Mouse (Mus musculus) midbrain, embryonic 14.5 days (tissue): ENCODE data around the gene Ntrk2. TPM values are rescaled to one million over a fixed set of nuclear protein-coding genes. Genes with fewer than 3 reads are reported as not detected.
A peak's percentile ranks its signal among the peaks of the same experiment; 100 is the strongest.

ENCODE experiments used
- ATAC-seq: fragments of 200-750 bp; cut with Nextera tagmentation; 2 replicates; pipeline ENCODE4 v1.8.0; 2017; ENCODE audit warnings: moderate number of reproducible peaks, moderate library complexity; ENCODE audit not compliant: low FRiP score, low TSS enrichment
- DNase-seq: peaks from one replicate; pipeline ENCODE4 v3.0.0-alpha.2; 2015
- H3K27ac ChIP-seq: fragments of 300-500 bp; sonication (generic); replicated peaks from 2 replicates; pipeline ENCODE4 v1.5.1; 2014; ENCODE audit warnings: mild to moderate bottlenecking, low read depth, low read length, moderate library complexity
- H3K27me3 ChIP-seq: fragments of 300-500 bp; sonication (generic); 2 replicates; pipeline ENCODE4 v1.6.1; 2014; ENCODE audit warnings: low read length, control low read depth, mixed read lengths; ENCODE audit not compliant: control insufficient read depth, insufficient read depth
- H3K36me3 ChIP-seq: fragments of 300-500 bp; sonication (generic); 2 replicates; pipeline ENCODE4 v1.6.1; 2014; ENCODE audit warnings: low read length, control low read depth; ENCODE audit not compliant: control insufficient read depth, insufficient read depth
- H3K4me1 ChIP-seq: fragments of 300-500 bp; sonication (generic); 2 replicates; pipeline ENCODE4 v1.6.1; 2014; ENCODE audit warnings: mild to moderate bottlenecking, antibody characterized with exemption, low read length, control low read depth; ENCODE audit not compliant: control insufficient read depth, insufficient read depth
- H3K4me2 ChIP-seq: fragments of 300-500 bp; sonication (generic); 2 replicates; pipeline ENCODE4 v1.6.1; 2014; ENCODE audit warnings: mild to moderate bottlenecking, low read length, moderate library complexity
- H3K4me3 ChIP-seq: fragments of 300-500 bp; sonication (generic); replicated peaks from 2 replicates; pipeline ENCODE4 v1.5.1; 2014; ENCODE audit warnings: low read depth, low read length
- H3K9ac ChIP-seq: fragments of 300-500 bp; sonication (generic); replicated peaks from 2 replicates; pipeline ENCODE4 v1.6.1; 2014; ENCODE audit warnings: mild to moderate bottlenecking, low read length, moderate library complexity
- H3K9me3 ChIP-seq: fragments of 300-500 bp; sonication (generic); 2 replicates; pipeline ENCODE4 v1.6.1; 2016; ENCODE audit warnings: low read length, control low read depth, mixed read lengths; ENCODE audit not compliant: control insufficient read depth
- WGBS: fragments of 180-500 bp; shearing (Covaris S2); extraction: QIAGEN DNeasy Blood & Tissue Kit; methylation state at CpG from one replicate; pipeline ENCODE4 v1.1.7; 2014; 5-methylcytosine and 5-hydroxymethylcytosine counted together
- polyA plus RNA-seq: library from polyadenylated mRNA; unstranded; fragments of >200 nt; fragmentation: Nextera tagmentation; extraction: Ambion mirVana; gene quantifications from 2 replicates; pipeline ENCODE4 v1.2.1, GENCODE M21; 2014

The Ntrk2 gene
- polyA plus RNA-seq, 1 experiment from 2014 or later = 96.7 TPM

DNA sequence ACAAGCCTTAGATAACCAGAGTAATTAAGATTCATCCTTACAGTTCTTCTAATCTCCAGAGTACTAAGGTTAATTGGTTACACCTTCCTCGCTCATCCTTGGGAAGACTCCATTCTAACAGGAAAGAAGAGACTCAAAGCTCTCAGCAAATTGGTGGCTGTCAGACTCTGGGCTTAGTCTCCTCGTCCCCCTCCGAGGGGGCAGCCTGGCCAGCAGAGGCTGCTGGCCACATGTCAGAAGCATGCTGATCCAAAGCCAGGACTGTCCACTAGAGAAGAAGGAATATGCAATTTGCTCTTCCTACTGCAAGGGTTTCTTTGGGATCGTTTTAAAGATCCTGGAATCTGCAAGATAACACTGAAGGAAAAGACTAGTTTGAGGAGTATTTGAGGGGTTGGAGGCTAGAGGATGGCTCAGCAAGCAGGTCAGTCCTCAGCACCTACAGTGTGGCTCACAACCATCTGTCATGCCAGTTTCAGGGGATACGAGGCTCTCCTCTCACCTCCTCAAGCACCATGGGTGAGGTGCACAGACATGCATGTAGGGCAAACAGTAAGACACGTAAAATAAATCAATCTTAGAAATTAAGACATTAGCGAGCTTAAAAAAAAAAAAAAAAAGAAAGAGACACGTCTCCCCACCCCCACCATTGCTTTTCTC lies 60.5 kb downstream of the Ntrk2 start:
- no peaks in the 10 kb centered on the region for H3K9me3 ChIP-seq
- no peaks in the 10 kb centered on the region for H3K27me3 ChIP-seq
- H3K36me3 ChIP-seq = peaks cover 8% of the 10 kb centered on the region; the same call in 1 of the 2 replicates
- H3K27ac ChIP-seq = no peak overlapping the region
- no peaks in the 10 kb centered on the region for H3K4me1 ChIP-seq
- ATAC-seq (no peak), DNase-seq (no peak)
- H3K4me3 ChIP-seq = no peak overlapping the region
- H3K4me2 ChIP-seq = no peak overlapping the region
- 88% methylated on average over 8 of the region's 8 CpGs for WGBS
- H3K9ac ChIP-seq = no peak overlapping the region

DNA sequence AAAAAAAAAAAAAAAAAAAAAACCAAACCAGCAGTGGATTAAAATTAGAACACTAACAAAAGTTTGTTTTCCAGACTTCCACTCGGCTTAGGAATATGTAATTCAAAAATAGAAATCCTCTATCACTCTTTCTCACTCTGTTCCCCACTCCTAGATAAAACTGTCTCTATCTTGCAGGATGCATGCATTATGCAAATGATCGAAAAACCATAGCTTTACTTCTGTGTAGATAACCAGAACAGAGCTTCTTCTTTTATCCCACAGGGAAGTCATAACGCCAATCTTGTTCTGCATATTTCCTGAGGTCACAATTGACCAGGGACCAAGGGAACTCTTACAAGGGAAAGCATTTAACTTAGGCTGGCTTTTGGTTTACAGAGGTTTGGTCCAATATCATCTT lies 76.1 kb downstream of the Ntrk2 start:
- ATAC-seq = no peak
- Histone ChIP-seq H3K9ac (no peak overlapping the region), H3K36me3 (peaks cover 24% of the 10 kb centered on the region), H3K9me3 (no peaks in the 10 kb centered on the region), H3K4me2 (no peak overlapping the region), H3K27ac (no peak overlapping the region), H3K4me1 (no peaks in the 10 kb centered on the region), H3K4me3 (no peak overlapping the region), H3K27me3 (no peaks in the 10 kb centered on the region)
- WGBS = 80% methylated on average over 3 of the region's 3 CpGs
- DNase-seq = no peak

DNA sequence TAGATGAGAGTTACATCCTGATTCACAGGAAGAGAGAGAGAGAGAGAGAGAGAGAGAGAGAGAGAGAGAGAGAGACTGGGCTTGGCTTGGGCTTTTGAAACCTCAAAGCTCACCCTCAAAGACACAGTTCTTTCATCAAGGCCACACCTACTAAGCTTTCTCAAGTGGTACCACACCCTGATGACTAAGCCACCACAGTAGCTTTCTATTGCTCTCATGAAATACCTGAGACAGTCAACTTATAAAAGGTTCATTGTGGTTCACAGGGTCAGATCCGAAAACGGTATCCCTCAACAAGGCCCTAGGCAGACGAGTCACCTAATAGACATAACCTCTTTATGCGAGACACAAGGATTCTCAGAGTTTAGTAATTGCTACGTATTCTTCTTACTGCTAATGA lies 76.5 kb downstream of the Ntrk2 start:
- H3K36me3 ChIP-seq = peaks cover 20% of the 10 kb centered on the region
- H3K4me2 ChIP-seq = no peak overlapping the region
- H3K4me3 ChIP-seq = no peak overlapping the region
- 93% methylated on average over 5 of the region's 5 CpGs for WGBS
- no peaks in the 10 kb centered on the region for H3K4me1 ChIP-seq
- ATAC-seq = no peak
- no peak overlapping the region for H3K27ac ChIP-seq
- H3K9ac ChIP-seq = no peak overlapping the region
- no peak for DNase-seq
- no peaks in the 10 kb centered on the region for H3K27me3 ChIP-seq
- H3K9me3 ChIP-seq = no peaks in the 10 kb centered on the region

DNA sequence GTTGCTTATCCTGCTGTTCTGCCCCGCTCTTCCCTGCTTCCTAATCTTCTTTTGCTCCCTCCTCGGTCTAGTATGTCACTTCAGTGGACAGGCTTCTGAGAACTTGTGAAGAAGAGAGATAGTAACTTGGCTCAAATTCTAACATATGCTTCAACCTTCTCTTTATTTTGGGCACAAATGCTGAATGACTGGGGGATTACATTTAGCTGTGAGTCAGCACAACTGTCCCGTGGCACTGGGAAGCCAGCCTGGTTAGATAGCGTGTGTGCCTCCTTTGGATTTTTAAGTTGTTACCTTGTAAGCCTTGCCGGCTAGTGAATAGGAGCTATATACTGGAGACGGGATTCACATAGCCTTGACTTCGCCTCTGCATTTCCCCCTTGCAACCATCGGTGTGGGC lies 79.7 kb downstream of the Ntrk2 start:
- no peak overlapping the region for H3K27ac ChIP-seq
- no peaks in the 10 kb centered on the region; the same call in 1 of the 2 replicates for H3K9me3 ChIP-seq
- H3K36me3 ChIP-seq = peaks cover 17% of the 10 kb centered on the region
- no peaks in the 10 kb centered on the region for H3K4me1 ChIP-seq
- no peak overlapping the region for H3K4me2 ChIP-seq
- no peak overlapping the region for H3K9ac ChIP-seq
- no peak for DNase-seq
- H3K4me3 ChIP-seq = no peak overlapping the region
- no peak for ATAC-seq
- no peaks in the 10 kb centered on the region for H3K27me3 ChIP-seq
- 67% methylated on average over 8 of the region's 8 CpGs for WGBS

DNA sequence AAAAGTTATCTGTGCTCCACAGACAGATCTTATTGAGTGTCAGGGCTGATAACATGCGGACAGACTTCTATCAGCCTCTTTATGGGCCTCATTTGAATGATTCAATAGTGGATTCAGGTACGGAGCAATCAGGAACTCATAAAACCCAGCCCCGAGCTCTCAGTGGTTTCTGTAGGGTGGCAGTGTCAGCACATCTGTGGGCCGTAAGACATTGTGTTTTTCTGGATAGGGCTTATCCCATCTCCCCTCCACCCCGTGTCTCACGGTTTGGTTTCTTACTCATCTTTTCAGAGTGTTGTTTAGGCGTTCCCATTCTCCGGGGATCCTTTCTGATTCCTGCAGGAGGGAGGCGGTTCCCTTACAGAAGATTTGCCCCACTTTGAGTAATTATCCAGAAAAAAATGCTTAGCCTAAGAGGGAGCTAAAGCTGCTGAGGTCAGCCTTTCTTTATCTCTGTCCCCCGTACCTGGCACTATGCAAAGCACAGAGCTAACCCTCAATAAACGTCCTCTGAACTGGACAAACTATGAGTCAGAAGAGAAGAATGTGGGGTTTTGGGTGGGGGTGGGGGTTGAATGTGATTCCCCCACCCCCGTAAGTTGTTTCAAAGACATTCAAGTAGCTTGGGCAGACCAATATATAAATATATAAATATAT lies 90.0 kb downstream of the Ntrk2 start:
- Histone ChIP-seq H3K4me2 (no peak overlapping the region), H3K27ac (no peak overlapping the region), H3K9me3 (no peaks in the 10 kb centered on the region), H3K27me3 (no peaks in the 10 kb centered on the region), H3K4me1 (no peaks in the 10 kb centered on the region), H3K36me3 (no peaks in the 10 kb centered on the region), H3K9ac (no peak overlapping the region), H3K4me3 (no peak overlapping the region)
- no peak for ATAC-seq
- no peak for DNase-seq
- WGBS = 77% methylated on average over 12 of the region's 12 CpGs

DNA sequence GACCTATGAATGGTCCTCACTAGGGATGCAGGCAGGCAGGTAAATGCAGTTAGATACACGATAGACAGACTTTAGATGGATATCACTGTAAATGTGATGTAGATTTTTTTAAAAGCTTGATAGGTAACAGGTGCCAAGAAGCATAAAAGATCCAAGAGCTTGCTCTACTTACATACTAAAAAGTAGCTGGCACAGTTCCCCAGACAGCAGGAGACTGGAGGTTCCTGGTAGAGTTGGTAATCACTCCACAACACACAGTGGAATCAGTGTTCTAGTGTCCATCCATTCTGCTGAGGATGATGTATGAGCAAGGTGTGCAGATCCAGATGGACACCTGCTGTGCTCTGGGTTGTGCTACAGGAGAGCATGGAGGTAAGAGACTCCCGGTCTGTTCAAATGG lies 93.0 kb downstream of the Ntrk2 start:
- WGBS = 95% methylated on average over 2 of the region's 2 CpGs
- no peaks in the 10 kb centered on the region for H3K27me3 ChIP-seq
- ATAC-seq (no peak), DNase-seq (no peak)
- no peaks in the 10 kb centered on the region for H3K9me3 ChIP-seq
- no peak overlapping the region for H3K9ac ChIP-seq
- peaks cover 10% of the 10 kb centered on the region for H3K4me1 ChIP-seq
- no peak overlapping the region for H3K4me2 ChIP-seq
- no peak overlapping the region for H3K4me3 ChIP-seq
- no peak overlapping the region for H3K27ac ChIP-seq
- H3K36me3 ChIP-seq = no peaks in the 10 kb centered on the region

DNA sequence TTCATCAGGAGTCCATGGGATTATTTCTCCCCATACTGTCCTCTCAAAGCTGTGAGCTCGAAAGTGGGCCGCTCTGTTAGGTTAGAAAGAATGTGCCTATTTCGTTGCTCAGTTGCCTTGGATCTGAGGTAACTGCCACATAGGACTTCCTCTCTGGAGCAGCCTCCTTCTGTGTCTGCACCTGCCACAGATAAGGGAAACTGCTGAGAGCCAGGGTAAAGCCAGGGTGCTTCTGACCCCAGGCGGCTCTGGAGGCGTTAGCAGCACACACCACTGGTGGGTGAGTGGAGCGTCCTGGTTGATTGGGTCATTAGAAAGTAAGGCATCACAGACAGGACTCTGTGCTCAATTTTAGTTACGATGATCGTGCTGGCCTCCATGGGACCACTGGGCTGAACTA lies 95.9 kb downstream of the Ntrk2 start:
- Histone ChIP-seq H3K9ac (no peak overlapping the region), H3K9me3 (no peaks in the 10 kb centered on the region), H3K36me3 (no peaks in the 10 kb centered on the region), H3K27ac (no peak overlapping the region), H3K27me3 (no peaks in the 10 kb centered on the region), H3K4me2 (no peak overlapping the region), H3K4me1 (peaks cover 26% of the 10 kb centered on the region), H3K4me3 (no peak overlapping the region)
- no peak for DNase-seq
- 82% methylated on average over 8 of the region's 8 CpGs for WGBS
- no peak for ATAC-seq

DNA sequence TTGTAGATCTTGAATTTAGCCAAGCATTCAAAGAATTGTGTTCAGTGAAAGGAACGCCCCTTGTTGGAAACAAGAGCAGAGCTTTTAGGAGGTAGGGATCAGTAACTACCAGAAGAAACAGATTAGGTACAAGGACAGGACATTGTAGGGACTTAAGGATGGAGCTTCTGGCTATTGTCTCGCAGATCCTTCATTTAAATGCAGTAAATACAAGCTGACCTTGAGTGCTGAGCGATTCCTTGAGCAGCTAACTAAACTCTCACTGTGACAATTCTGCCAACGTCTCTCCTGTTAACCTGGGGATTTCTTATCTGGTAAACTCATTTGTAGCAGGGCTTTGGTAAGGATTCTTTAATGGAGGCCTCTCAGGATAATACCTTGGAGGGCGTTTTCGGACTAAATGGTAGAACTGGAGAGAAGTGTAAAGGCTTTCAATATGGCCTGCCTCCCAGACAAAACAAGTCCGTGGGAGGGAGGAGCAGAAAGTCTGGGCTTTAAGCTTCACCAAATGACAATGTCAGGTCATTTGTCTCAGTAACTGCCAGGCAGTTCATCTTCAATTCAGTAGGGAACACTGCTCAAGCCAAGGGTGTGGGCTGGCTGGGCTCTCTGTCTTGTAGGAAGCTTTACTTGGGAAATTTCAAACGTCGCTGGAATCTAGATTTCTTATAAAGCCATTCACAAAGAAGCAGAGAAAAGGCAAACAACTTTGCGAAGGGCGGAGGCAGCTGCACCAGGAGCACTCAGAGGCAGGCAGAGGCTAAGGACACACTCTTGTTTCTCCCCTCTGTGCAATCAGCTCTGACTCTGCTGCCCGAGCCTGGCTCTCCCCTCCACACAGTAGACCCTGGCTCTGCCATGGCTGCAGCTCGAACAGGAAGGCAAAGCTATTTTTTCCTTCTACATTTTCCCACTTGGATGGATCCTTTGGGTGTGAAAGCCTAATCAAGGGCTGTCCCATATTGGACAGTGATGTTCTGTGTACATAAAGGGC lies 98.7 kb downstream of the Ntrk2 start:
- DNase-seq = peak; percentile 40
- H3K27me3 ChIP-seq = no peaks in the 10 kb centered on the region
- no peak for ATAC-seq
- 25% methylated on average over 13 of the region's 13 CpGs for WGBS
- H3K36me3 ChIP-seq = no peaks in the 10 kb centered on the region
- 0 out of 2 replicates have a peak overlapping the region, but pooled peaks have one; percentile 4 for H3K4me2 ChIP-seq
- H3K9ac ChIP-seq = no peak overlapping the region
- no peak overlapping the region for H3K4me3 ChIP-seq
- peak overlapping the region; percentile 60 for H3K27ac ChIP-seq
- H3K4me1 ChIP-seq = peaks cover 26% of the 10 kb centered on the region
- H3K9me3 ChIP-seq = no peaks in the 10 kb centered on the region
